Mouse (Mus musculus) adrenal gland, adult (tissue): Measurements from ENCODE around the gene Lenep.

ENCODE experiments used
- DNase-seq, 2 experiments: peaks; one replicate each; pipeline ENCODE4 v3.0.0; 2022 to 2023; ENCODE audit warnings: low spot score in 1 of 2; ENCODE audit not compliant: inconsistent age in 2 of 2

The Lenep gene

DNA sequence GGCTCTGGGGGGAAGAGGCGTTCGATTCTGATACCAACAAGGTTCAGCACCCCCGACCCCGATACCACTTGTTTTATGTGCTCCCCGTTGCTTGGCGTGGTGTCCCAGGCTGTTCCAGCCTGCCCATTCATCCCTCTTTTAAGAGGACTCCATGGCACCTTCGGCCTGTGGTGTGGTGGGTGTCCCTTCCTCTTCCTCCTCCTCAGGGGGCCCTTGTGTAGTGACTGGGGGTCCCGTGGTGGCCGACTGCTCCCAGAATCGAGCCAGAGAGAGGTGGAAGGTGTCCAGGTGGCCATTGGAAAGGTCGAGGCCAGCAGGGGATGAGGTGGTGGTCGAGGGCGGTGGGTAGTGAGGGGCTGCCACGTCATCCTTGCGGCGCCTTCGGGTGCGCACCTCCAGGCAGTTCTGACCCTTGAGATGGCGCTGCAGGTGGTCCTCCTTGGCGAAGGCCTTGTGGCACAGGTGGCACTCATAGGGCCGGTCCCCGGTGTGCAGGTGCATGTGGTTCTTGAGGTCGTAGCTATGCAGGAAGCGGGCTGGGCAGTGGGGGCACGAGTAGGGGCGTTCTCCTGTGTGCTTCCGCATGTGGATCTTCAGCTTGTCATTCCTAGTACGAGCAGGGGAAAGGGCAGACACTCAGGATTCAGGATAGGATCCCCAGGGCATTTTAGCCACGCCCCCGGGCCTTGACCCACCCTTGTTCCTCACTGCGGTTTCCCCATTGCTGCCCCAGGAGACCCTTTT is 23.0 kb downstream of the Lenep start:
- peak in 1 of 2 experiments; percentile 62 for DNase-seq

DNA sequence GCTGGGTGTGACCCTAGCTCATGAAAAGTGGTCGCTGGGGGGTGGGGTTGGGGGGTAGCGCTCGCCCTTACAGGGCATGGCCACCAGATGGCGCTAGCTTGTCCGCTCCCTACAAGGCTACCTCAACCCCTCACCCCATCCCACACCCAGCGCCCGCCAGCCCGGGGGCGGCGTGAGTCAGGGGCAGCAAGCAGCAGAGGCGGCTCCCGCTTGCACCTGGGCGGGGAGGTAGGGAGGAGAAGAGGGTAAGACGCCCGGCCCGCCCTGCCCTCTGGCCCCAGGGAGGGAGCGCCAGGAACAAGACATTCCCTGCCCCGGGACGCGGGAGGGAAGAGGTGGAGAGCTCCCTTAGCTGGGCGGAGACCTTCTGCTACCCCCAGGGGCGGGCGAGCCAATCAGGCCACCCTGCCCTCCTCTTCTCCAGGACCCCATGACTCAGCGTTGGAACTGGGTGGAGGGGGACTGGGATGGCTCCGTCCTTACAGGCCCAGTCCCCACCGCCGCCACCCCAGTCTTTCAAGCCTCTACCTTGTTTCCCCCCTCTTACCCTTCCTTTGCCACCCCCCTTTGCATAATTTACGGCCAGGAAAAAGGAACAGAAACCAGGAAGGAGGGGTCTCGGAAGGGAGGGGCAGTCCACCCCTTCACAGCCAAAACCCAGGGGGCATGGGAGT is 24.1 kb downstream of the Lenep start:
- peak; percentile 84 to 92 for DNase-seq

DNA sequence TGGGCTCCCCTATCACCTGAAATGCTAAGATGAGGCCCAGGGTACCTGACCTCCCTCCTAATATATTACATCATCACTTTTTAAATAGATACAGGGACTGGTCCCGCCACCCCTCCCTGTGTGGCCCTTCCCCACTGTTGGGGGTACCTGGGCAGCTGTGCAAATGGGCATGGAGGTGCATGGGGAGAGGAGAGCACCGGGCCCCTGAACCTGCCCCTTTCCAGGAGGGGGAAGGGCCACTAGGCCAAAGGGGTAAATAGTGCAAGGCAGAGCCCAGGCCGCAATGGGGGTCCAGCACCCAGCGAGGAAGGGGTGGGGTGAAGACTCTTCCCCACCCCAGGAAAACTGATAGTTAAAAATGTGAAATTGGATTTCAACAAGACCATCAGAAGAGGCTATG is 24.8 kb downstream of the Lenep start:
- DNase-seq = no peak

DNA sequence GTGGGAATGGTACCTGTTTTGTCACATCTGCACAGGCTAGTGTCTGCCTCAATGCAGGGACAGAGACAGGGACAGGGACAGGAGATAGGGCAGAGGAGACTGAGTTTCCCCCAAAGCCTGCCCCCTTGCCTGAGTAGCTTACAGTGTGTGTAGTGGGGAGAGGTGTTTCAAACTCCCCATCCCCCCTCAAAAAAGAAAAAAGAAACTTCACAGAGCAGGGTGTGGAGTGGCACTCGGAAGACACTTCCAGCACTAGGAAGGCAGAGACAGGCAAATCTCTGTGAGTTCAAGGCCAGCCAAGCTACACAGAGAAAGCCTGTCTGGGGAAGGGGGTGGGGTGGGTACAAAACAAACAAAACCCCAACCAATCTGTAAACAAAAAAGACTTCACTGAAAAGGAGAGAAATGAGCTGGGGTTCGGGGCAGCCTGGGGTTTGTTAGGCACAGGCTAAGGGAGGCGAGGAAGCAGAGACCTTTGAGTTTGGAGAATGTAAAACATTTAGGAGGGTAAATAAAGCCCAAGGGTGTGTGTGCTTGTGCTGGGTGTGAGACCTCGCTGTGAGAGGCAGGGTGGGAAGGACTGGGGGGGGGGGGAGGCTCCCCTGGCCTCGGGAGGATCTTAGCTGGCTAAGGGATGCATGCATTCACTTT is 28.9 kb downstream of the Lenep start:
- DNase-seq = no peak

DNA sequence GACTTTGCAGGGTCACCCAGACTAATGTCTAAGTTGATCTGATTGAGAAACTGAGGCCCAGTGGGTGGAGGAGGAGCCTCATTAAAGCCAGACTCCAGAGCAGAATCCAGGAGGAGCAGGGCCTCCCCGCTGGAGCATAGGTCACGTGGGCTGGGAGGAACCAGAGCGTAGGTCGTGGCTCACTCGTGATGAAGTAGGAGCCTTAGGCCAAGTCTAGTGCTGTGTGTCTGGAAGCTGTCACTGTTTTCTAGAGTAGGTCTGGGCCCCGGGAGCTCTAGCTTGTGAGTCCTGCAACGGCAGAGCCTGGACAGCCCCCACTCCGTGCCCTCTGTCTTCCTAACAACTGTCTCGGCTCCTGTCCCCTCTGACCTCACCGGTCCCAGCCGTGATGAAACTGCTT is 35.3 kb downstream of the Lenep start:
- peak; percentile 11 to 50 for DNase-seq

DNA sequence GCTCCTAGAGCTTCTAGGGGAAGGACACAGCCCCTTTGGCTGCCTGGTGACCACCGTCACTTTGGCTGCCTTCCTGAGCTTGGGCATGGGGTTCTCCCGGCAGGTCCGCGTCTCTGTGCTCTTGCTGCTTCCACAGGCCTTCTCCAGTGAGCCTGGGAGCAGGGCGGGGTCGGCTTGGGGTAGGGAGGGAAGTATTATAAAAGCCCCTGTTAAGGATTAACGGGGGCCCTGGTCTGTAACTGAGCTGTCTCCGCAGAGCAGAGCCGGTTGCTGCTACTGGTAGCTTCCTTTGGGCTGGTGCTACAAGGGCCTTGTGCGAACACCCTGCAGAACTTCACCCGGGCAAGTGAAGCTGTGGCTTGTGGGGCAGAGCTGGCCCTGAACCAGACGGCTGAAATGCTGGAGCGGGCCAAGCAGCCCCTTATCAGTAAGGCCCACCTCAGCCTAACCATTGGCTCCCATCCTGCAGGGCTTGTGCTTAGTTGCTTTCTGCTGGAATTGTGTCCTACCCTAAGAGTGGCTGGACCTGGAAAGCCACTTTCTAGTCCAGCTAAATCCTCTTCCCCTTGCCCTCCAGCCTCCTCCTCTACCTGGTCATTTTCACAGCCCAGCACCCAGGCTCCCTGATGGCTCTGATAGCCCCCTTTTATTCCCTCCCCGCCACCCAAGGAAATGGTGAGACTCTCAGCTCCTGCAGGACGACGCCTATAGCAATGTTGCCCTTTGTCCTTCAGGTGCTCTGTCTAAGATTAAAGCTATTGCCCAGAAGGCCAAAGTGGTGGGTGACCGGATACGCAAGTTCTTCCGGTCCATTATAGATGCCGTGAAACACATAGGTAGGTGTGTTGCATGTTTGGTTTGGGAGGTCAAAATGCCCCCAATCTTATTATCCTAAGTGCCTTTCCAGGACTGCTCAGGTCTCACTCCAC is 36.8 kb downstream of the Lenep start:
- DNase-seq = no peak

DNA sequence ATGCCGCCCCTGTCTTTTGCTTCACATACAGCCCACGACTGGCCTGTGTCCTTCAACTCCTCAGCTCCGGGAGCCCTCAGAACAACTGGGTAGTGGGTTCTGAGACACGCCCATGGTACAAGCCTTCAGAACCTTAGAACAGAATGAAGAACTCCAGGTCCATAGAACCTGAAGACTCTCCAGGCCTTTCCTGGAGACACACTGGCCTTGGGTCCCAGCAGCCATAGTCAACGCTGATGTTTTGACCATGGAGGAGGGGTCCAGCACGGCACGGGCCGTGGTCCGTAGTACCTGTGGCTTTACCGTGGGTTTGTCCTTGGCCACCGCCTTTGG is 37.5 kb downstream of the Lenep start, which contains the start of gene Dcst1:
Gene Dcst1 (minus strand): TSS at position 101 of the 333 bp plus-strand sequence.
- no peak for DNase-seq

DNA sequence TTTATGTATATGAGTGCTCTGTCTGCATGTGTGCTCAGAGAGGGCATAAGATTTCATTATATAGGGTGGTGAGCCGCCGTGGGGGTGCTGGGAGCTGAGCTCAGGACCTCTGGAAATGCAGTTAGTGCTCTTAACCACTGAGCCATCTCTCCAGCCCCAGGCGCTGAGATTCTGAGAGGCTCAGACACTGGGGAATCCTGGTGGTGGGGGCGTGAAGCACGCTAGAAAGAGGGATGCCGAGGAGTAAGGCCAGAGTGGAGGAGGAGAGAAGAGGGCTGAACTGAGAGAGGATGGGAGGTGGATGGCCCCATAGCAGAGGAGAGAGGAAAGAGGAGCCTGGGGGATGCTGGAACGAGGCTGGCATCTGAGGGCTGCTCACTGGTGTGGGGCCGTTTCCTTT is 38.0 kb downstream of the Lenep start:
- DNase-seq = no peak

DNA sequence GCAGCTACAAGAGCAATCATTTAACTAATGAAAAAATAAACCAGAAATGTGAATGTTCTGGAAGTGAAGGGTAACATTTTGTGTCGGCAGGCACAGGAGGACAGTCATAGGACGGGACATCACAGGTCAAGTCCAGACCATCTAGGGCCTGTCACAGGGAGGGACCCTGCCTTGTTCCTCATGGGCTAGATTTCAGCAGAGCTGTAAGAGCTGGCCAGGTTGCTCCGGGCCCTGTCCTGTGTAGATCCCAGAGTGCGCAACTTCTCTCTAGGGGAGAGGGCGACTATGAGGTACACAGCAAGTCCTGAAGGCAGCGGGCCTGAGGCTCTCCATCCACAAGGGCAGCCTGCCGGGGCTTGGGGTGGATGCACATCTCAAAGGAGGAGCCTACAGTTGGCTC is 40.9 kb downstream of the Lenep start, which contains the start of gene Dcst2:
Gene Dcst2 (plus strand): TSS at position 301 of the 400 bp plus-strand sequence.
- peak in 1 of 2 experiments; percentile 5 for DNase-seq

DNA sequence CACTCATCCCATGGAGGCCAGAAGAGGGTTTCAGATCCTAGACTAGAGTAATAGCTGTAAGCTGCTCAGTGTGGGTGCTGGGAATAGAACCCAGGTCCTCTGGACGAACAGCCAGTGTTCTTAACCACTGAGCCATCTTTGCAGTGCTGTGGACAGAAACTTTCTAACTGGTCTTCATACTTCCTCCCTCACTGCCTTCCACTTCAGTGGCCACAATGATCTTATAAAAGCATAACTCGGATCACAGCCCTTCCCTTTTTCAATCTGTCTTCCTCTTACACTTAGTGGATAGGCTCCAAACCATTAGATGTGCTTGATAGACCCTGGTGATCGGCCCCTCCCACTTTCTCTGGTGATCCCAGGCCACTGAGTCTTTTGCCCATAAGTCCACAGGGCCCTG is 42.4 kb downstream of the Lenep start:
- no peak for DNase-seq

DNA sequence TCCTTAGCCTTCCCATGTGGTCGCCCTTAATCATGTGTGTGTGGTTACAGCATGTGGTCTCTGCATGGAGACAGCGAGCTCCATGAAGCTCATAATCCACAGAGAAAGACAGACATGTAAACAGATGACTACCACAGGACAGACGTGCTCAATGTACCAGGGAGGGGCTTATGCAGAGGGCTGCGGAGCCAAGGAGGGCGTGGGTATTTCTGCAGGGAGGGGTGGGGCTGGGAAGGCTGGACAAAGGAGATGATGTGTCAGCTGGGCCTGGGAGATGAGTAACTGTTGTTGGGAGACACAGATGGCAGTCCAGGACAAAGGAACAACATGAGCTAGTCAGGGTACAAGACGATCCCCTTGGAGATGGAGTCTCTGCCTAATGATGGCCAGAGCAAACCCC is 43.0 kb downstream of the Lenep start:
- peak in 1 of 2 experiments; percentile 36 for DNase-seq

DNA sequence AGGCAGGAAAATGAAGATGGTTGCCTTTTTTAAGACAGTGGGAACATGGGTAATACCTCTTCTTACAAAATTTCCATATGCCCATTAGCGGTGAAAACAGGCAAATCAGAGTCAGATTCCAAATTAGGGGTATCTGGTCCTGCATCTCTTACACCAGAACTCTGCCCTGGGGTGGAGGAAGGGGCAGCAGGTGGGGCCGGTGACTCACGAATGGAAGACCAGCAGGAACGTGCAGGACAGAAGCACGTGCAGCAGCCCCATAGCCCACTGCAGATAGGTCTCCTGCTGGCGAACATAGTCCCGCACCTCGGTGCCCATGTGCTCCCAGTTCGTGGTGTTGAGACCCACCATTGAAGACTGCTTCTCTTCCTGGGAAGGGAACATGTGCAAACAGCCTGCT is 46.6 kb downstream of the Lenep start:
- peak in 1 of 2 experiments; percentile 7 for DNase-seq

DNA sequence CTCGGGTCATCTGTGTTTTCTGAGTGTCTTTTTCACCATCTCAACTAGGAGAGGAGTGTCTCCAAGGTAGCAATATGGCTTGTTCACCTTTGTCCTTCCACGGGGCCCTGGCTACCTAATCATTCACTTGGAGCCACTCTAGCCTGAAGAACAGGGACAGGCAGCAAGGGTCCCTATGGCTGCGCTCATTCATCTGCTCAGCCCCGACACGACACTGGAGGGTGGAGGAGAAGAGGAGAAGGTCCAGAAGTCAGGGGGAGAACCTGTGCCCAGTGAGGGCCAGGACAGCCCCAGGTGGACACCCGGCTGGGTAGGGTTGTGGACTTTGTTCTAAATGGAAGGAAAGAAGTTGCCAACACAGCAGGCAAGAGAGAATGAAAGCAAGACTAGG is 47.1 kb downstream of the Lenep start:
- no peak for DNase-seq

DNA sequence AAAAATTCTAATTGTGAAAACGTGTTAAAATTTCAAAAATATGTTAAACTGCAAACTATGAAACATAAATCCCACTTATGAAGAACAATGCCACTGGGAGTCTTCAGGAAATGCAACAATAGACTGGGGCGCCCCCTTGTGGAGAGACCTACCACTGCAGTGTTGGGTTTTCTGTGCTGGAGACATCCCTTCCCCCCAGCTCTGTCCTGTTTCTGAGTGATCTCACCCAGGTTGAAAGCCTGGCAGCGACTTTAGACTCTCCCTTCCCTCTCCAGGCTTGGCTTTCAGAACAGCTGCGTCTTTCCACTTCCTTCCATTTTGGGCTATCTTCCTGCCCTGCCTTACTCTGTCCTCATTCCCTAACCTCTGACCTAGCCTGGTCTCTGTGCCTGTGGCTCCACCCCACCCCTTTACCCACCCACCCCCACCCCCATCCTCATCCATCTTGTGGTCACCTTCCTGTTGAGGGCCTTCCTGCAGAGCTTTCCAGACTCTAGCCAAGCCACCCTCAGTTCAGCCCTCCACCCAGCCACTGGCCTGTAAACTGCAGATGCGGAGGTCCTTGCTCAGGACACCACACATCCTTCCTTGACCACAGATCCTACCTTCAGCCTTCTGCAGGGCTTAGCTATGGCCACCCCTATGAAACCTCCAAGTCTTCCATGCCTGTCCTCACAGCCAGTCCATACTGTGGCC is 47.6 kb downstream of the Lenep start:
- peak; percentile 89 to 96 for DNase-seq

DNA sequence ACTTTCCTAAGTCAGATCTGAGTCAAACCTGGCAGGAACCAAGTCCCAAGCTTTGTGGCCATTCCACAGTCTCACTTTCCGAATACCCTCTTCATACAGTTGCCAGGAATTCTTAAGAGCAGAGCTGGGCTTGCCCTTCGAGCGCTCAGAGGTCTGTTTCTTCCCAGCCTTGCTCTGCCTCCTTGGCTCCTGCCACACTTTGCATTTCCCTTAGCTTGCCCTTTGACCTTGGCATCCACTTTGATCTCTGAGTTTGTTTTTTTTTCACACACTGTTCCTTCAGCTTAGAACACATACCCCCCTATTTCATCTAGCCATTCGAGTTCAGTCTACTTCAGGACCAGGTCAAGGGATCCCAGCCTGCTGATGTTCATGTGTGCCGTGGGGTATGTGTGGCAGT is 51.3 kb downstream of the Lenep start:
- DNase-seq = no peak
